Mouse (Mus musculus) E14TG2a.4 (cell line): ENCODE results near the gene Ppt2.
A peak's percentile ranks its signal among the peaks of the same experiment; 100 is the strongest.

Source experiments
- H3K27me3 ChIP-seq: 2 replicates; pipeline ENCODE4 v1.6.1; 2014; ENCODE audit warnings: low read length, control low read depth; ENCODE audit not compliant: insufficient read depth
- H3K36me3 ChIP-seq: 2 replicates; pipeline ENCODE4 v1.6.1; 2014; ENCODE audit warnings: low read length, control low read depth; ENCODE audit not compliant: insufficient read depth
- H3K4me1 ChIP-seq: replicated peaks from 2 replicates; pipeline ENCODE4 v1.6.1; 2014; ENCODE audit warnings: low read depth, low read length, control low read depth
- H3K4me3 ChIP-seq: replicated peaks from 2 replicates; pipeline ENCODE4 v1.5.1; 2014; ENCODE audit warnings: mild to moderate bottlenecking, low read length
- H3K9me3 ChIP-seq: 2 replicates; pipeline ENCODE4 v1.6.1; 2014; ENCODE audit warnings: low read length, control low read depth
- CTCF ChIP-seq: conservative IDR thresholded peaks from 2 replicates; pipeline ENCODE4 v1.5.1; 2014; ENCODE audit warnings: low read length
- NANOG ChIP-seq: IDR thresholded peaks from 2 replicates; pipeline ENCODE4 v1.6.1; 2014; ENCODE audit warnings: borderline replicate concordance, low read length, mixed read lengths
- POU5F1 ChIP-seq: IDR thresholded peaks from 2 replicates; pipeline ENCODE4 v1.6.1; 2014; ENCODE audit warnings: low read length, borderline replicate concordance

Ppt2 gene

GRCm38 (mm10) chr17:34585877-34586771, 42.2 kb downstream of the Ppt2 start:
- Histone ChIP-seq H3K4me3 (peak overlapping the region; percentile 91), H3K36me3 (peaks cover 39% of the 10 kb centered on the region), H3K9me3 (peaks cover 8% of the 10 kb centered on the region; the same call in 1 of the 2 replicates), H3K27me3 (no peaks in the 10 kb centered on the region), H3K4me1 (peaks cover 79% of the 10 kb centered on the region)
- TF ChIP-seq CTCF (no peak), POU5F1 (no peak), NANOG (no peak)

DNA sequence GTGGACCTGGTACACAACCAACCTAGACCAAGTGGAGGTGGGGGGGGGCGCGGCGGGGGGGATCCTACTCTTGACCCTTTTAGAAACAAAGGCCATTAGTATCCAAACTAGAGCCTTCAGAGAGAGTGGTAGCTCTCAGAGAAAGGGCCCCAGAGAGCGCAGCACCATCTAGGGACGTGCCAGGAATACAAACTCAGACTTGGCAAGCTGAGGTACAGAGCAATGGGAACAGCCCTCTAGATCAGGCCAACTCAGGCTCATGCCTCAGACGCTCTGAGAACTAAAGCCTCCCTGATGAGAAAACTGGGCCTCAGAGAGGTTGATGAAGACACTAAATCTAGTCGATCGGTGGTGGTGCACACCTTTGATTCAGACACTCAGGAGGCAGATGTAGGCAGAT, 43.2 kb downstream of the Ppt2 start:
- Histone ChIP-seq H3K4me1 (peaks cover 69% of the 10 kb centered on the region), H3K36me3 (peaks cover 49% of the 10 kb centered on the region), H3K27me3 (no peaks in the 10 kb centered on the region), H3K4me3 (no peak overlapping the region), H3K9me3 (peaks cover 8% of the 10 kb centered on the region; the same call in 1 of the 2 replicates)
- TF ChIP-seq NANOG (no peak), CTCF (no peak), POU5F1 (no peak)

GRCm38 (mm10) chr17:34583819-34584218, 44.5 kb downstream of the Ppt2 start:
- TF ChIP-seq CTCF (no peak), POU5F1 (no peak), NANOG (no peak)
- Histone ChIP-seq H3K4me1 (peaks cover 57% of the 10 kb centered on the region), H3K9me3 (peaks cover 8% of the 10 kb centered on the region; the same call in 1 of the 2 replicates), H3K36me3 (peaks cover 59% of the 10 kb centered on the region), H3K4me3 (0 out of 2 replicates have a peak overlapping the region, but pooled peaks have one; percentile 21), H3K27me3 (no peaks in the 10 kb centered on the region)

GRCm38 (mm10) chr17:34583397-34583796, 44.9 kb downstream of the Ppt2 start:
- no peak for TF ChIP-seq POU5F1
- TF ChIP-seq NANOG: no peak
- no peak for TF ChIP-seq CTCF
- Histone ChIP-seq H3K27me3 (no peaks in the 10 kb centered on the region), H3K36me3 (peaks cover 63% of the 10 kb centered on the region), H3K4me1 (peaks cover 53% of the 10 kb centered on the region), H3K4me3 (0 out of 2 replicates have a peak overlapping the region, but pooled peaks have one; percentile 21), H3K9me3 (peaks cover 8% of the 10 kb centered on the region; the same call in 1 of the 2 replicates)

DNA sequence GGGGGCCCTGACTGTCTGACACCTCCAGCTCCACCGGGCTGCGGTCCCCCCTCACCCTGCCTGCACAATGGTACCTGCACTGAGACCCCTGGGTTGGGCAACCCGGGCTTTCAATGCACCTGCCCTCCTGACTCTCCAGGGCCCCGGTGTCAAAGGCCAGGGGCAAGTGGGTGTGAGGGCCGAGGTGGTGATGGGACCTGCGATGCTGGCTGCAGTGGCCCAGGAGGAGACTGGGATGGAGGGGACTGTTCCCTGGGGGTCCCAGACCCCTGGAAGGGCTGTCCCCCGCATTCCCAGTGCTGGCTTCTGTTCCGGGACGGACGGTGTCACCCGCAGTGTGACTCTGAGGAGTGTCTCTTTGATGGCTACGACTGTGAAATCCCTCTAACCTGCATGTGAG, 45.8 kb downstream of the Ppt2 start:
- peaks cover 72% of the 10 kb centered on the region for H3K36me3 ChIP-seq
- no peak overlapping the region for H3K4me3 ChIP-seq
- H3K9me3 ChIP-seq: peaks cover 8% of the 10 kb centered on the region; the same call in 1 of the 2 replicates
- no peak for TF ChIP-seq CTCF
- no peak for TF ChIP-seq NANOG
- no peak for TF ChIP-seq POU5F1
- H3K4me1 ChIP-seq: peaks cover 46% of the 10 kb centered on the region
- no peaks in the 10 kb centered on the region for H3K27me3 ChIP-seq

- Histone ChIP-seq H3K4me3 (no peak overlapping the region), H3K9me3 (peaks cover 8% of the 10 kb centered on the region; the same call in 1 of the 2 replicates), H3K4me1 (peaks cover 26% of the 10 kb centered on the region), H3K27me3 (no peaks in the 10 kb centered on the region), H3K36me3 (peaks cover 94% of the 10 kb centered on the region)
- TF ChIP-seq CTCF (no peak), POU5F1 (no peak), NANOG (no peak)
These were observed 50.2 kb downstream of the Ppt2 start for GRCm38 (mm10) chr17:34578070-34578469.

- Histone ChIP-seq H3K36me3 (peaks cover 95% of the 10 kb centered on the region), H3K4me1 (peaks cover 31% of the 10 kb centered on the region), H3K4me3 (no peak overlapping the region), H3K9me3 (0 out of 2 replicates have a peak, but pooled peaks cover 3% of the 10 kb centered on the region), H3K27me3 (no peaks in the 10 kb centered on the region)
- TF ChIP-seq POU5F1 (no peak), CTCF (no peak), NANOG (no peak)
These were observed 51.7 kb downstream of the Ppt2 start for GRCm38 (mm10) chr17:34576577-34576976.

GRCm38 (mm10) chr17:34572361-34572760, 55.9 kb downstream of the Ppt2 start:
- Histone ChIP-seq H3K27me3 (no peaks in the 10 kb centered on the region), H3K4me3 (peak overlapping the region; percentile 48), H3K4me1 (peaks cover 56% of the 10 kb centered on the region), H3K9me3 (no peaks in the 10 kb centered on the region), H3K36me3 (peaks cover 97% of the 10 kb centered on the region)
- TF ChIP-seq CTCF: peak; percentile 54; the same call in 1 of the 2 replicates
- TF ChIP-seq NANOG: no peak

GRCm38 (mm10) chr17:34571875-34572274, 56.4 kb downstream of the Ppt2 start:
- TF ChIP-seq NANOG (no peak), CTCF (peak; percentile 72)
- H3K36me3 ChIP-seq: peaks cover 97% of the 10 kb centered on the region
- peak overlapping the region; percentile 48 for H3K4me3 ChIP-seq
- no peaks in the 10 kb centered on the region for H3K27me3 ChIP-seq
- H3K4me1 ChIP-seq: peaks cover 56% of the 10 kb centered on the region
- H3K9me3 ChIP-seq: no peaks in the 10 kb centered on the region
